Mouse (Mus musculus) olfactory bulb, adult 2 months (tissue): ENCODE results near the gene Snrnp40.

Experiments used
- CTCF ChIP-seq: fragments of 200-500 bp; IDR thresholded peaks from 2 replicates; pipeline ENCODE4 v1.5.1; 2012; ENCODE audit warnings: low read depth, mild to moderate bottlenecking, low read length, moderate library complexity; ENCODE audit not compliant: insufficient read depth
- POLR2A ChIP-seq: fragments of 200-500 bp; IDR thresholded peaks from 2 replicates; pipeline ENCODE4 v1.6.1; 2012; ENCODE audit warnings: mild to moderate bottlenecking, low read depth, low read length, moderate library complexity; ENCODE audit not compliant: insufficient read depth

DNA sequence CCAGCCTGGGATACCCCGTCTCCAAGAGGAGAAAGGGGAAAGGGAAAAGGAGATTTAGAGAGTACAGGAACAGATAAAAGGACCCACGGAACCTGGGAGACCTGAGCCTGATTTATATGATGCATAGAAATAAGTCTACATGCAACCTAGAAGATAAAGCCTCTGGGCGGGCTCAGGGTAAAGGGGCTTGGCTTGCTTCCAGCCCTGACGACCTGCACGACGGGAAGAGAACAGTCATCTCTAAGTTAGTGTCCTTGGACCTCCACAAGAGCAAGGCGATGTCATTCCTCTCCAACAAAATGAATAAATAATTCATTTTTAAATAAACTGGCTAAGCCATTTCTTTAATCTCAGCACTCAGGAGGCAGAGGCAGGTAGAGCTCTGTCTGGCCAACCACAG lies 37.4 kb upstream of the Snrnp40 start:
- no peak for TF ChIP-seq POLR2A
- no peak for TF ChIP-seq CTCF
